Mouse (Mus musculus) cortical plate, adult 2 months (tissue): Measurements from ENCODE around the gene Casp6.

Experiments
- CTCF ChIP-seq: fragments of 200-500 bp; IDR thresholded peaks from 2 replicates; pipeline ENCODE4 v1.5.1; 2011; ENCODE audit warnings: mild to moderate bottlenecking, control low read depth, low read length; ENCODE audit not compliant: insufficient read depth; ENCODE audit errors: extremely low read depth
- POLR2A ChIP-seq: fragments of 200-500 bp; IDR thresholded peaks from 2 replicates; pipeline ENCODE4 v1.6.1; 2011; ENCODE audit warnings: mild to moderate bottlenecking, low read length, control low read depth; ENCODE audit not compliant: insufficient read depth; ENCODE audit errors: extremely low read depth

GRCm38 (mm10) chr3:129862592-129862991, 38.6 kb upstream of the Casp6 start:
- TF ChIP-seq CTCF (no peak), POLR2A (no peak)
